Mouse (Mus musculus) CH12F3 (cell line): ENCODE data around the gene Stk39.

Experiments used
- in situ Hi-C: fragments of 300-500 bp; cut with MboI; formaldehyde crosslinking; loops from 2 replicates; pipeline ENCODE4 v1.14.3; 2020; ENCODE audit warnings: low sequenced_read_pairs

The Stk39 gene

DNA sequence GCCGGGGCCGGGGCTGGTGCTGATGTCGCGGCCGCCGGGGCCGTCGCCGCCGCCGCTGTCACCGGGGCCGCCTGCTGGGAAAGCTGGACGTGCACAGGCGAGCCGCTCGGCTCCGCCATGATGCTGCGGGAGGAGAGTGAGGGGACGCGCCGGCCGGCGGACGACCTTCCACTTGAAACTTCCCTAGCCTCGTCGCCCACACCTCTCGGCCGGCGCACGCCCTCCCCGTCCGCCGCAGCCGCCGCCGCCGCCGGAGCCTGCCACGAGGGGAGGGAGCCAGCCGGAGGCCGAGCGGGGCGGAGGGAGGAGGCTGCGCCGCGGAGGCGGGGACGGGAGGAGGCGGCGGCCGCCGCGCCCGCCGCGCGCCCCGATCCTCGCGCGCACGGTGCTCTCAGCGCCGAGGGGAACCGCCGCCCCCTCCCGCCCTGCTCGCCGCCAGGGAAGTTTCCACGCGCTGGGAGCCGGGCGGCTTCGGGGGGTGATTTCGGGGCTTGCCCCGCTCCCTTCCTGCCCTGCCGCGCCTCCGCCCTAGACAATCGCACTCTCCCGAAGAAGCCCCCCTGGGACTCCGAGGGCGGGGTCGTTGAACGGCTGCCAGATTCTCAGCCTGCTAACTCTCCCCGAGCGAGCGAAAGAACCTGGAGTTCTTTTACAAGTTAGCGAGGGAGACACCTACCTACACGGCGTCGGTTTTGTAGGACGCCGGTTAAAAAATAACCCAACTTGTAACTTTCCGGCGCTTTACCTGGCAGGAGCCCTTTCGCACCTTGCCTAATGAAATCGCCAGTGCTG lies at the start of gene Stk39:
Stk39 (minus strand) TSS at position 510 of the 792 bp plus-strand sequence.
- in situ Hi-C loops = no loop called here

DNA sequence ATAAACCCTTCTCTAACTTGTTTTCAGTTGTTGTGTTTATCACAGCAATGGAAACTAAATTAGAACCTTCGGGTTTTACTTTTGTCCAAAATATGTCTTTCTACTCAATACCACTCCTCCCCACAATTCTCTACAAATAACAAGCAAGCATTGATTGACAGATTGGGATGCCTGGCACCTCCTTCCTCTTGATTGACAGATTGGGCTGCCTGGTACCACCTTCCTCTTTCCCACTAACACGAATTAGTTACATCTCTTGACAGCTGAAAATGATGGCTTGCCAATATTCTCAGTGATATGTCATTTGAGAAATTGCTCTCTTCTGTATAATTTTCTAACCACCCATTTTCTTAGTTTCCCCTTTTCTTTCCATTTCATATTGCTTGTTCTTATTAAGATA lies 43.3 kb upstream of the Stk39 start:
- in situ Hi-C loops = no loop called here

DNA sequence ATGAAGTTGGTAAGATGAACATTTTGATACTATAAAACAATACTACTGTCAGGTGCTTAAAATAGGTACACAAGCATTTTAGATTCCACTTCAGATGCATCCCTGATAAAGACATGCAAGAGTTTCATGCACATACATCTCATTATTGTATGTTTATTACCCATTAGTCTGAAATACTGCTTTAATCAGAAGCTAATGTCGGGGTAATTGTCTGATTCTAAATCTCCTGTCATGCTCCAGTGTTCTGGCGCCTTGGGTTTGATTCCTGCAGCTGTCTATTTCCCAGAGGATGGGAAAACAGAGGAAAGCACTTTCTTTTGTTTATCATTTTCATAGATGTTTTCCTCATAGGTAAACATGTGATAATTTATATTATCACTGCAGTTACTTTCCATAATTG lies 31.1 kb upstream of the Stk39 start:
- in situ Hi-C loops = no loop called here

DNA sequence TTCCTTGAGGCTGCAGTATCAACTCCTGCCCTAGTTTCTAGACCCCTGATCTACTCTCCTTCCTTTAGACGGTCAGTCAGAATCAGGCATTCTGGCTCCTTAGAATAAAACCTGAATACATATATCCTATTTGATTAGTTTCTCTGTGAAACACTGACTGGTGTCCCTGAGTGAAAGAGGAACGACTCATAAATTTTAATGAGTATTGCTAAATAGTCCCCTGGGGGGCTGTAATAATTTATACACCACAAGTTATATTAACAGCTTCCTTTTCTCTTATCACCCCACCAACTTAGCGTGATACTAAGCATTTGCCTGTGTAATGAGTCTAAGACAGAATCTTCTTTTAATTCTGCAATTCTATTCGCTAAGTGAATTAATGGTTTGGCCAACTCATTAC lies 30.7 kb upstream of the Stk39 start:
- in situ Hi-C loops = no loop called here

DNA sequence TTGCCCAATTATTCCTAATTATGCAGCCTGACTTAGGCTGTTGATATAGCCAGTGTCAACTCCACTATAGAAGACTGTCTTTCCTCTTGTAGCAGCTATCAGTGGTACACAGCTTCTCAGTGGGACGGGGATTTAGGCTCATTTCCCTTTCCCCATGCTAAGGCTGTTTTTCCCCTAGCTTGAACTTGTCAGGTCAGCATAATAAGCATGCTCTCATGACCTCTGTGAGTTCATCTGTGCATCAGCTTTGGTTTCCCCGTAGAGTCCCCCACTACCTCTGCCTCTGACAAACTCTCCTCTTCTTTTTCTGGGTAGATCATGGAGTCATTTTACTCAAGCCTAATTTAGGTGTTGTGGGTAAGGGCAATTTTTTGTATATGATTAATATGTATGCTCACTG lies 30.2 kb upstream of the Stk39 start:
- in situ Hi-C loops = no loop called here

DNA sequence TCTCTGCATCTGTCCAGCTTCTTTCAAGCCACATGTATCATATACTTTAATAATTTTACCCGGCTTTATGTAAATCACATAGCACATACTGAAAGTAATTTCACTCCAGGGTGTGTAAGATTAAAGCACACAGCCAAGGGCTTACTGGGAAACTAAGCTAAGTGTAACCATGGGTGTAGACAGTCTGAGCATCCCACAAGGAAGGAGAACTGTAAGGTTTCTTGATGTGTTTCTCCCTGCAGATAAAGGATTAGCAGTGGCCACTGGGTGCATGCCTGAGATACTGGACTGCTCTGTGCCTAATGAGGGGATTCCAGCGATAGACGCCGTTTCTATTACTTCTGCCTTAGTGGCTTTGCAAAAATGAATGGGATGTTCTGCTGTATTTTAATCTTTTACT lies 14.2 kb upstream of the Stk39 start:
- in situ Hi-C loops = no loop called here

DNA sequence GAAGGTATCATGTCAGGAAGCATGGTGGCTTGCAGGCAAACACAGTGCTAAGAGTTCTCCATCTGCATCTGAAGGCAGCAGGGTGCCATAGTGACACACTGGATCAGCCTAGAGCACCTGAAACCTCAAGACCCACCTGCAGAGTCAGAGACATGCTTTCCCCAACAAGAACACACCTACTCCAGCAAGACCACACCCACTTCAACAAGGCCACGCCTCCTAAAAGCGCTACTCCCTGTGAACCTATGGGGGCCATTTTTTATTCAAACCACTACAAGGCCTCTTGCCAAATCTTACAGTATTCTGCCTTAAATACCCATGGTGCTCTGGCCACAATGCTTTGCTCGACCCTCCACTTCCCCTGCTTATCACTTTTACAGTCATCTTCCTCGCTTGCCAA lies 13.1 kb upstream of the Stk39 start:
- in situ Hi-C loops = no loop called here

DNA sequence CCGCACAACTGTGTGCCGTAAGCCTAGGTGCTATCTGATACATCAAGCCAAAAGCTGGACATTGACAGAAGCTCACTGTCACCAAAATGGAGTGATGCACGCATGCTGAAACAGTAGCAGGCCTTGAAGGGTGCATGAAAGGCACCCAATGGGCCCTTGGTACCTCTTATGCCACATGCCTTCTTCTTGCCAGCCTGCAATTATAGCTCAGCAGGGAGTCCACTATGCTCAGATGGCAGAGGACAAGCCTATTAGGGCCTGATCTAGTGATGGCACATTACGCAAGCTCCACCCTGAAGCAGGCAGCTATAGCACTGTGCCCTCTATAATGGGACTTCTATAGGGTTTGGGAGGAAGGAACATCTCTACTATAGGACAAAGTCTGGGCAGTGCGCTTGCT lies 10.8 kb upstream of the Stk39 start:
- in situ Hi-C loops = no loop called here

DNA sequence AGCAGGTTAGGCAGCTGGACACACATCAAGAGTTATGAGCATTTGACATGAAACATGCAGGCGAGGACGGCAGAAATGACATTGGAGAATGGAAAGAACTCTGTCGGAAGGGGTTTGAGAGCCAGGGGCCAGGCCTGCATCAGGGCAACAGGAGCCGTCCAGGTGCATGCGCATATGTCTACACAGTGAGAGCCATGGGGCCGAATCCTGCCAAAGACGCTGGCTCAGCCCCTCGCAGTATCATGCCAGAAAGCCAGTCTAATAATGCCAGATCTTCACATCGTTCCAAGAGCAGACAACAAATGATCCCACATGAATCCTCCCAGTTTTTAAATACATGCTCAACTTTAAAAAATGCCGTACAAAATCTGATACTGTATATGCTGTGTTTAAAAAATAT lies 7.8 kb upstream of the Stk39 start:
- in situ Hi-C loops = no loop called here

DNA sequence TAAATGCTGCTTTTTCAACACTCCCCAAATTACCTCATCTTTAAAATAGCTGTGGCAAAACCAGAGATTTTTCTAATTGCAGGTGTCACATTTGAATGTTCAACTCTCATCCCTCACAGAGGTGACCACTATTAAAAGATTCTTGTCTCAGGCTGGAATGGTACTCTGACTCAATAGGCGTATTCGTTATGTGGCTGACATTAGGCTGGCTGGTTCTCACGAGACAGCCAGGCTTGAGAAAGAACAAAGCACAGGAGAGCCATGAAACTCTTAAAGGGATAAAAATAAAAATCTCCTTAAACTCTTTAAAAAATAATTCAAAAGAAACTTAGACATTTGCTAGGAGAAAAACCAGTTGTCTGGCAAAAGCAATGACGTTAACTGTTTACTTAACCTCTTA lies 853 bp upstream of the Stk39 start:
- in situ Hi-C loops = no loop called here

DNA sequence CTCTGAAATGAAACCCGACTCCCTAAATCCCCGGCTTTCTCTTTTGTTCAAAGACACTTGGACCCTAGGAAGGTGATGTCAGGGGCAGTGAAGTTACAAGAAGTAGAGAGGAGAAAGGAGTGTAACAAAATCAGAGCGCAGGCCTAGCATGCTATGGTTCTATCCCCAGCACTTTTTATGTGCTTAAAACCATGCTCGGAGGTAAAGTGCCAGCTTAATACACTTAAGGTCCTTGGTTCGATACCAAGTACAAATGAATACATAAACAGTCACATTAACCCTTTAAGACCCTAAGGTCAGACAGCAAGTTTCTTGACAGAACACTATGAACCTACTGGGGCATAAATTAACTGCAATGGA lies 463 bp upstream of the Stk39 start:
- in situ Hi-C loops = no loop called here

DNA sequence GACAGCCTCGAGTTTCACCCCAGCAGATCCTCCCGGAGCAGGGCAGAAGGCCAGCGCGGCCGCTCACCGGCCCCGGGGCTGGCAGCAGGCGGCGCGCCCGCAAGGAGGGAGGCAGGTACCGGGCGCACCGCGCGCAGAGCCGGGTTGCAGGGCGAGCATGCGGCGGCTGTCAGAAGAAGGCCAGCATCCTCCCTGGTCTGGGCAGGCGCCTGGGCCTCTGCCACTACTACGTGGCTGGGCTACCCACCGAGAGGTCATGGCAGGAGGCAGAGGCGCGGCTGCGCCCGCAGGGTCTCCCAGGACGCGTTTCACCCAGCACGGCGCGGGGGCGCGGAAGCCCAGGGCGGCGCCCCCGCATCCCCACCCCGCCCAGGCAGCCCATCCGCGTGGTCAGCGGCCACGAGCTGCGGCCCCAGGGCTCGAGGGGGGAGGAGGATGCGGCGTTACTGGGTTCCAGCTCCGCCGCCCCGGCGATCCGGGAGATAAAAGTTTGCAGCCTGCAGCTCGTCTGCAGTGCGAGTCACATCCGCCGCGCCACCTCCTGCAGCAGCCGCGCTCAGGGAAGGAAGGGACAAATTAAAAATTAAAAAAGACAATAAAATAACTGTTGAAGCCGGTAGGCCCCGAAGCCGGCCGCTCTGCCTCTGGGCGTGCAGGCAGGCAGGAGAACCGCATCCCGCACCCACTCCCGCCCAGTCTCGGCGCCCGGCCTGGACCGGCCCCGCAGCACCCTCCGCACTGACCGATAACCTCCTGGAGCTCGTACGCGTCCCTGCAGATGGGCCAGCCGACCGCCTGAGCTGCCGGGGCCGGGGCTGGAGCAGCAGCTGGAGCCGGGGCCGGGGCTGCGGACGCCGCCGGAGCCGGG lies 943 bp downstream of the Stk39 start:
- in situ Hi-C loops = no loop called here

DNA sequence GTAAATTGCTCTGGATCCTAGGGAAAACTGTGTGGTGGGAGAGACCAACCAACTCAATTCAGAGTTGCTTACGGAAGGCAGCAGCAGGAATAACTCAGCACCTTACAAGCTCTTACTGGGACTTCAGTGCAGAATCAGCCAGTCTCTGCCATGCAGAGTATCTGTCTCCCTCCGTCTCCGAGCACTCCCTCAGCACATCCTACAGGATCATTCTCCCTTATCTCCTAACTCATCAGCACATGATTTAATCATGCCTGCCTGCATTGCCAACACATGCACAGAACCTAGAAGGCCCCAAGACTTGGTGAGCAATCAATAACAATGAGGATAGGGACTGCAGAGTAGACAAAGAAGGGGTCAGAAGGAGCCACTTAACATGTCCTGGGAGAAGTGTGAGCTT lies 2.6 kb downstream of the Stk39 start:
- in situ Hi-C loops = no loop called here

DNA sequence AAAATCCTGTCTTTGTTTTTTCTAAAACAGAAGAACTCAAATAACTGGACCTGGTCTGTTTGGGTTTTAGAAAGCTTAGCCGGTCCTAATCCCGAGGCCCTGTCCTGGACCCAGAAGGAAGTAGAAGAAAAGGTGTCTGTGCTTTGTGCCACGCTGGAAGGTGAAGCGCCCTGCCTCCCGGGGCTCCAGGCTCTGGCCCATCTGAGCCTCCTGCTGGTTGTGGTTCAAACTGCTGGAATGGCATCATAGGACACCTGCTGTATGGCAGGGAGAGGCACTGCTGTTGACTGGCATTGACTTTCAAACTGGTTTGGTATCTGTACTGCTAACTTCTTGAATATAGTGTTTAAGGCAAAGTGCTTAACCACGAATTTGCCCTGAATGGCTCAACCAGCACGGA lies 3.4 kb downstream of the Stk39 start:
- in situ Hi-C loops = no loop called here

DNA sequence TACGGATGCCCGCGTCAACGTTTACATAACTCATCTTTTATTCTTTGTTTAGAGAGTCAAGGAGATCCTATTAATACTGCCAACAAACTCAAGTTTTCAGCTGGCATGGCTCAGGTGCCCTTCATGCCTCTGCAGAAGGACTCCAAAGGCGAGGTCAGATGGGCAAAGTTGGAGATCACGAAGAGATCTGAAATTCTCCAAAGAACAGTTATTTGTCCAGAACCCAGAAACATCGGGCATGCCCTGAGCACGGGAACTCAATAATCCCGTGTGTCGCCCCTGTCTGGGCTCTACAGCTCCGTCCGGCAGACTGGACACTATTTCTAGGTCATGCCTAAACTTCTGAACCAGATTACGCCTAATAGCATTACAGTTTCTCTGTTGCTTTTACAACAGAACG lies 3.8 kb downstream of the Stk39 start:
- in situ Hi-C loops = no loop called here

DNA sequence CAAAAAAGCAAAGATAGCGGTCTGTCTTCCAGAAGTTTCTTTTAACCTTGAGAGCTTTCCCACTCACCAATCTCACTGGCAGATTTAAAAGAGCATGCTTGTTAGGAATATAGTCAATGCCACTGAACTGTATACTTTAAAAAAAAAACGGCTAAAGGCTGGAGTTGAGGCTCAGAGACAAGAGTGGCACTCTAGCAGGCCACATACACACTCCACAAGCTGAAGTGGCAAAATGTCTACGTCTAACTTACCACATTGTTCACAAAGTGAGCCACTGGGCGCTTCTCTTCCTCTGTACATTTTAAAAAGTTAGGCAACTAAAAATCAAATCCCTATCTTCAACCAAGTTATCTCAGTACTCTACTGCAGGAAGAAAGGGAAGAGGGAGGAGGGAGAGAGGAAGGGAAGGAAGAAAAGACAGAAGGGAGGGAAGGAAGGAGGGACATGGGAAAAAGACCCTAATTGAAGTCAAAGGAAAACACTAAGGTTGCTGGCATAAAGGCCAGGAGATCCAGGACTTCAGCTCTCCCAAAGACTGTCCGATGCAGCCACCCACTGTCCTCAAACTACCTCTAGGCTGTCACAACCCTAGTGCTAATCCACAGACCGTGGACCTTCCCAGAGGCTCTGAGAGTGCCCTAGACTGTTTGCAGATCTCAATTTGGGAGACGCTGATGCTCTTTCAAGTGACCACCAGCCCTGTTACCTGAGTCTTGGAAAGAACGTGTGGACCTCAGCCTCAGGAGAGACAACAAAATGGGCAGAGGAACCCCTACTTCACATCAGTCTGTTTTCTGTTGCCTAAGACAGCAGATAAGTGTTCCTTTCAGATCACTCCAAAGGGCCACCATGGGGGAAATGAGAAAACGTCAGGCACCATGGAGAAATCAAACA lies 4.7 kb downstream of the Stk39 start:
- in situ Hi-C loops = no loop called here

DNA sequence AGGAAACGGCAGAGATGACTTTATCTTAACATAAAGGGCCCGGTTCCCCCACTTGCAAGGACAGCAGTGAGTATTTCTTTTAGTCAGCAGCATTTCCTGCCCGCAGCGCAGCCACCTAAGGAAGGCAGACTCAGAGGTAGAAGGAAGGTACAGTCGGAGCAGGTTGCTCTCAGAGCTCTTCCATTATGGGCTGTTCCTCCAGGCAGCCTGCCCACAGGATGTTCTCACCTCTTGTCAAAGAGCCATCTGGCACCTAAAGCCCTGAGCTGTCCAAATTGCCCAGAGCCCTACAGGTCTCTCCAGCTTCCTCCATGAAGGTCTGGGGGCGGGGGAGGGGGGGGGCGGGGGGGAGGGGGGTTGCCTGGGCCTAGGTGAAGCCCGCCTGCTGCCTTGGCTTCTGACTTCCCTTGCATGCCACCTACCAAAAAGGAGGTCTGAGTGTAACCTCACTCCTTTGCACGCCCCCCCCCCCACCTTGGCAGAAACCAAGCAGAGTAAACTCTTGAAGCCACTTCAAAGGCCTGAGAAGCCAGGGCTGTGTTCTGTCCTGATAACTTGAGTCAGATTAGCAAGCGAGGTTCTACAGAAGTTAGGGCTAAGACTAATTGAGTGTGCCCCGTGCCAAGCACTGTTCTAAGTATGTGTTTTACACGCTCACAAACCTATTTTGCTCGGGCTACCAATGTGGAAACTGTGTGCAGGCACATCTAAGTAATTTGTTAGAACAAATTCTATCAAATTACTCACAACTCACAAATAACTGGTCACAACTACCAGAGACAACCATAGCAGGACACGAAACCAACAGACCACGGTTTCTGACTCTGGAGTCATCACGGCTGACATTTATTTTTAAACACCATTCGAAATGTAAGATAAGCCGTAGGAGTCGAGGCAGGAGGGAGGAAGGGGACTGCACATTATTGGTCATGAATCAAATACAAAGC lies 5.7 kb downstream of the Stk39 start:
- in situ Hi-C loops = no loop called here

DNA sequence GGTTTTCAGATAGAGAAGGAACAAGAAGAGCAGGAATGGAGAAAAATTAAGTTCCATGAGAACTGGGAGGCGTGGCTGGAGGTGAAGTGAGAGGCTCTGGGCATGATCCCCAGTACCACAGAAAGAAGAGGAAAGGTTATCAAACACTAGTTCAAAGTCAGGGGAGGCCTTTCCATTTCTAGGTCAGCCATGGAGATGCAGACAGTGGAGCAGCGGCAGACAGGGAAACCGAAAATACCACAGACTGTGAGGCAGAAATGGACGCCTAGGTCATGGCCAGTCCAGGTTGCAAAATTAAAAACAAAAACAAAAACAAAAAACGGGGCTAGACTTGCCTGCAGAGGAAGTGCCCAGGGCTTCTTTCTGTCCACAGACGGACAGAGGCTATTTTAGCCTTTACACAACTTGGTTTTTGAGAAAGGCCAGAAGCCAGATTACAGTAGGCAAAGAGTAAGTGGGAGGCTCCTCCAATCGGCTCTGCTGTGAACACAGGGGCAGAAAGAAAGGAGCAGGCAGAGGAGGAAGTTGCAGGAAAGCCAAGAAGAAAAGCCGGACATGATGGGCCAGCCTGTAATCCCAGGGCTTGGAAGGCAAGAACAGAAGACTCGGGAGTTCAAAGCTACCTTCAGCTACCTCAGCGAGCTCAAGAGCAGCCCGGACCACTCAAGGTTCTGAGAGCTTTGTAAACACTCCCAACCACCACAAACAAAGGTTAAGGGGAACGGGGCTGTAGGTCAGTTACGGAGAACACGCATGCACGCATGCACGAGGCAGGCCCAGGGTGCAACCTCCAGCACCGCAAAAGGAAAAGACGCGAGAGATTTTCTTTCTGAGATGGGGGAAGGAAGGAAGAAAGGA lies 6.6 kb downstream of the Stk39 start:
- in situ Hi-C loops = no loop called here

DNA sequence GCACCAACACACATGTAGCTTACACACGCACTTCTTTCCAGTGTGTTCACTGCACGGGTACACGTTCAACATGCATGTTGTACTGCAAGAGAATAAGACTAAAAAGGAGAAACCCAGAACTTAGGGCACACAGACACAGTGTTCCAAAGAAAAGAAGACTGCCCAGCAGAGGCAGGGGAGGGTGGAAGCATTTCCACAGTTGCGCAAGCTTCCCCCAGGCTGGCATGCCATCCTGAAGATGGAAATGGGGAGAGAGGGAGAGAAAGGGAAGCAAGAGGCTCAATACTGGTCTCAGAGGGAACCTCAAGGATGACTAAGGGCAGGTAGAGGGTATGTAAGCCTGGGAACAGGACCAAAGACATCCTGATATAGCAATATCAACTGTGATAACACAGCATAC lies 7.6 kb downstream of the Stk39 start:
- in situ Hi-C loops = no loop called here
